Mouse (Mus musculus): ENCODE data around the gene Gpr149. TPM values are rescaled to one million over a fixed set of nuclear protein-coding genes. Genes with fewer than 3 reads are reported as not detected.
A peak's percentile ranks its signal among the peaks of the same experiment; 100 is the strongest.

Gpr149 gene
- polyA plus RNA-seq (2015; fragmentation: Nextera tagmentation; extraction: Ambion mirVana), result 2.8 and 4.2 TPM in 2 replicates

GRCm38 (mm10) chr3:62604973-62605372 is at the start of gene Gpr149:
Gene Gpr149, minus strand, starts transcription at chr3:62605140.
- Histone ChIP-seq H3K9ac (peak within 1 kb of the TSS; percentile 62), H3K4me3 (peak within 1 kb of the TSS; percentile 60), H3K36me3 (replicated peaks) (no peaks in the 10 kb centered on the region), H3K4me1 (peaks cover 6% of the 10 kb centered on the region; the same call in 1 of the 2 replicates), H3K27me3 (replicated peaks) (no peaks in the 10 kb centered on the region), H3K4me2 (peak within 1 kb of the TSS; percentile 95), H3K9me3 (no peaks in the 10 kb centered on the region), H3K27ac (no peak within 1 kb of the TSS)
- WGBS, result 77% methylated on average over 1 of the region's 1 CpGs
- no peak for ATAC-seq (replicated peaks)

DNA sequence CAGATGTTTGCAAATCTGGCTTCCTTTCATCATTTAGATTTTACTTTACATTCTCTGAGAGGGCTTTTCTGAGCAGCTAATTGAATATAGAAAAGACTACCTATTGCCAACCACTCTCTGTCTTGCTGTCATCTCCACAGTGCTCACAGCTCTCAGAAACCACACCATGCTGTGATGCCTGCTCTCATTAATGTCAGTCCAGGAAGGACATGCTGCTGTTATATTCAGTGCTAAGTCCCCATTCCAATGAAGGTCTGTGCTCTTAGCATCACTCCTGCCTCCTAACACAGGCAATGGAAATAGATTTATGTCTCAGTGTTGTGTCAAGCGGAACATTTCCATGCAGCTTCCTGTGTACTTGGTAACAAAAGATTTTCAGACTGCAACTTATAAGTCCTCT is 45.6 kb upstream of the Gpr149 start:
- H3K4me2 ChIP-seq, result no peak overlapping the region
- no peaks in the 10 kb centered on the region for H3K36me3 ChIP-seq (replicated peaks)
- H3K4me1 ChIP-seq, result 0 out of 2 replicates have a peak, but pooled peaks cover 2% of the 10 kb centered on the region
- H3K9ac ChIP-seq, result no peak overlapping the region
- ATAC-seq (replicated peaks), result peak; percentile 63; the same call in 1 of the 2 replicates
- no peak overlapping the region for H3K27ac ChIP-seq
- no peak overlapping the region for H3K4me3 ChIP-seq
- 85% methylated on average over 1 of the region's 1 CpGs for WGBS
- no peaks in the 10 kb centered on the region for H3K27me3 ChIP-seq (replicated peaks)
- H3K9me3 ChIP-seq, result no peaks in the 10 kb centered on the region

GRCm38 (mm10) chr3:62610861-62611260 is 5.9 kb upstream of the Gpr149 start:
- Histone ChIP-seq H3K4me2 (no peak overlapping the region), H3K4me1 (no peaks in the 10 kb centered on the region), H3K9me3 (no peaks in the 10 kb centered on the region), H3K27me3 (replicated peaks) (no peaks in the 10 kb centered on the region), H3K9ac (no peak overlapping the region), H3K4me3 (no peak overlapping the region), H3K27ac (no peak overlapping the region), H3K36me3 (replicated peaks) (no peaks in the 10 kb centered on the region)
- ATAC-seq (replicated peaks), result no peak
- 66% methylated on average over 3 of the region's 3 CpGs for WGBS

DNA sequence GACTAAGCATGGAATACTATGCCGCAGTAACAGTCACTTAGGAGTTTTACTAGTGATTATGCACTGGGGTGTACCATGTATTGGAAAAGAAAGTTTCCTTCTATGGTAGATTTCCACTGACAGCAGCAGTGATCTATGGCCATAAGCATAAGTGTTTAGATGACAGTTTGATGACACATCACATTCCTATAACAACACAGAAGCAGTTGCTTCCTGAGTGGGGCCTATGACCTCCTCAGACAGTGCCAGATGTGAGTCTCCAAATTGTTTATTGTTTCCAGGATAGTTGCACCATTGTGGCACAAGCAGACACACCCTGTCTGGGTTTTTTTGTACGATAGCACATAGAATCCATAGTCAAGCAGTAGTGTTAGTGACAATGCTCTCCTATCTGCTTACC is 991 bp upstream of the Gpr149 start:
- Histone ChIP-seq H3K4me1 (peaks cover 6% of the 10 kb centered on the region; the same call in 1 of the 2 replicates), H3K36me3 (replicated peaks) (no peaks in the 10 kb centered on the region), H3K27ac (no peak overlapping the region), H3K4me3 (no peak overlapping the region), H3K9ac (no peak overlapping the region), H3K27me3 (replicated peaks) (no peaks in the 10 kb centered on the region), H3K9me3 (no peaks in the 10 kb centered on the region), H3K4me2 (no peak overlapping the region)
- ATAC-seq (replicated peaks), result no peak
- 84% methylated on average over 2 of the region's 2 CpGs for WGBS

DNA sequence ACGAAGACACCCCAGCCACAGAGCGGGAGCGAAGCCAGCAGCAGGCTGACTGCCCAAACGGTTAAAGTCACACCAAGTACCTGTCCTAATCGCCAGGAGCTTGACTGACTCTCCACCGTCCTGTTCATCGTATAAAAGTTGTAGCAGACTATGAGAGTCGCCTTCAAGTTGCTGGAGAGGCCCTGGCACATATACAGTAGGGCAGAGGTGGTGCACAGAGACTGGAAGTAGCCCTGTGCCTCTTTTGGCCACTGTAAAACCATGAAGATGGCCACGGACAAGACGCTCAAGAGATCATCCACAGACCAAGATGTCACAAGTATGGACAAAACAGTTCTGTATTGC is 921 bp downstream of the Gpr149 start:
- Histone ChIP-seq H3K4me3 (peak overlapping the region; percentile 60), H3K4me2 (peak overlapping the region; percentile 95), H3K36me3 (replicated peaks) (no peaks in the 10 kb centered on the region), H3K4me1 (peaks cover 6% of the 10 kb centered on the region; the same call in 1 of the 2 replicates), H3K27ac (no peak overlapping the region), H3K9me3 (no peaks in the 10 kb centered on the region), H3K27me3 (replicated peaks) (no peaks in the 10 kb centered on the region), H3K9ac (peak overlapping the region; percentile 62)
- 20% methylated on average over 10 of the region's 10 CpGs for WGBS
- peak; percentile 74 for ATAC-seq (replicated peaks)

DNA sequence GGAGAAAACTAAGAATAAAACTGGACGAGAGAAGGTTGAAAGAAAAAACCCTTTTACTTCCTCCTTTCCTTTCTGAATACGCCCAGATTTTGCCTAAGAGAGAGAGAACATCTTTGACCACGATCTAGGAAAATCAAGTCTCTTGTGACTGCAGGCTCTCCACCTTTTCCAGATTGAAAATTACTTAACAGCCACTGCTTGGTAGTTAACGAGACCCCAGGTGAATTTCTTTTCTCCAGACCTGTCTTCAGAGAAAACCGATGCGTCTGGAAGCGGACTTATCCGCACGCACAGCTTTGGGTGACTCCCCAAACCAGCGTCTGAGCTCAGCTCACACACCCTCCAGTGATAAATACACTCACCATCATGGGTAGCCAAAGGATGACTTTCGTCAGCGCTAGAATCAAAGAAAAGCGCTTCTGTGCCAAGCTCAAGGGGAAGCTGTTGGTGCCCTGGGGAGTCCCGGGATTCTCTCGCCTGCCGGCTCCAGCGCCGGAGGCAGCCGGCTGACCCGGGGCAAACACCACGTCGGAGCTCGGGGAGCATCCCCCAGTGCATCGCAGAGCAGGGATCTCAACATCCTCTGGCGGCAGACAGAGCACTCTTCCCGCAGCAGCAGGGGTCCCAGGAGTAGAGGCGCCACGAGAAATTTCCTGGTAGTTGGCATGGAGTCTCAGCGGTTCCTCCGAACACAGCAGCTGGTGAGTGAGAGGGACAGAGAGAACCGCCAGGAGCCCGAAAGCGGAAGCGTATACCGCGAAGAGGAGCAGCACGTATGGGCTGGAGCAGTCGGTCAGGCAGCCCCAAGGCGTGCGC is 1.5 kb downstream of the Gpr149 start:
- Histone ChIP-seq H3K36me3 (replicated peaks) (no peaks in the 10 kb centered on the region), H3K27ac (peak overlapping the region; percentile 39; the same call in 1 of the 2 replicates), H3K9ac (peak overlapping the region; percentile 62), H3K9me3 (no peaks in the 10 kb centered on the region), H3K4me3 (peak overlapping the region; percentile 60), H3K4me1 (peaks cover 6% of the 10 kb centered on the region; the same call in 1 of the 2 replicates), H3K4me2 (peak overlapping the region; percentile 95), H3K27me3 (replicated peaks) (no peaks in the 10 kb centered on the region)
- ATAC-seq (replicated peaks), result peak; percentile 94
- 1% methylated on average over 40 of the region's 40 CpGs for WGBS

DNA sequence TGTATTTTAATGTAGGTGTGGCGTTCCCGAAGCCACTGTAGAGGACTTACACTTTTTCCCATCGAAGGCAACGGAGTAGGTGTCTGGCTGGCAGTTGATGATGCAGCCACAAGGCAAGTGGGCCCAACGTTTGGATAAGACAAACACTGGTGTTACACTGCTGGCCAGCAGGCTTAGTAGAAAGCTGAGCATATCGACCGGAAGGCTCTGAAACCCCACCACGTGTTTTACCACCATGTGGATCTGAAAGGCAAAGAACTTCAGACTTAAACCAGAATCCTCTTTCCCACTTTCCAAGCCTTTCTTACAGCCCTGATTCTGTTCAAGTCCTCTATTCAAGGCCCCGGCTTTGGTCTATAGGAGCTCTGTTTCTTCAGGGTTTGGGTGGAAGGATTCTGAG is 2.5 kb downstream of the Gpr149 start:
- ATAC-seq (replicated peaks), result no peak
- Histone ChIP-seq H3K27ac (no peak overlapping the region), H3K4me2 (peak overlapping the region; percentile 95), H3K36me3 (replicated peaks) (no peaks in the 10 kb centered on the region), H3K9me3 (no peaks in the 10 kb centered on the region), H3K4me3 (peak overlapping the region; percentile 60; the same call in 1 of the 2 replicates), H3K27me3 (replicated peaks) (no peaks in the 10 kb centered on the region), H3K9ac (no peak overlapping the region), H3K4me1 (peaks cover 6% of the 10 kb centered on the region; the same call in 1 of the 2 replicates)
- 77% methylated on average over 9 of the region's 9 CpGs for WGBS

DNA sequence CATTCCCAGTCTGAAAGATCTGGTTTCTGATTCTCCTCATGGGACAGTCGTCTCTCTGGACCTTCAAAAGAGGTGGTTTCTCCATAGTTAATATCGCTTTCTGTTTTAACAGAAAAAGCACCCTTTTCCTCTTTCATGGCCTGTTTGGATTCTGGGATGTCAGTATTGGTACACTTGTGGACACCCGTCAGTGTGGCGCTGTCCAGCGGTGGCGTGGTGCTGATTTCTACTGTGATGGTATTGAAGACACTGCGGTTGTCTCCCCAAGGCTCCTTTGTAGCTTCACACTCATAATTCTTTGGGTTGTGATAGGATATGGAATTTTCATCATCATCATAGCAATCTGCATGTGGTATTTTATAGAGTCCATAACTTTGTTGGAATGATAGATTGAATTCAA is 10.1 kb downstream of the Gpr149 start:
- H3K36me3 ChIP-seq (replicated peaks), result no peaks in the 10 kb centered on the region
- ATAC-seq (replicated peaks), result no peak
- H3K27me3 ChIP-seq (replicated peaks), result no peaks in the 10 kb centered on the region
- H3K4me3 ChIP-seq, result no peak overlapping the region
- no peaks in the 10 kb centered on the region for H3K4me1 ChIP-seq
- H3K27ac ChIP-seq, result no peak overlapping the region
- H3K9me3 ChIP-seq, result no peaks in the 10 kb centered on the region
- no peak overlapping the region for H3K9ac ChIP-seq
- 27% methylated on average over 7 of the region's 7 CpGs for WGBS
- H3K4me2 ChIP-seq, result no peak overlapping the region

DNA sequence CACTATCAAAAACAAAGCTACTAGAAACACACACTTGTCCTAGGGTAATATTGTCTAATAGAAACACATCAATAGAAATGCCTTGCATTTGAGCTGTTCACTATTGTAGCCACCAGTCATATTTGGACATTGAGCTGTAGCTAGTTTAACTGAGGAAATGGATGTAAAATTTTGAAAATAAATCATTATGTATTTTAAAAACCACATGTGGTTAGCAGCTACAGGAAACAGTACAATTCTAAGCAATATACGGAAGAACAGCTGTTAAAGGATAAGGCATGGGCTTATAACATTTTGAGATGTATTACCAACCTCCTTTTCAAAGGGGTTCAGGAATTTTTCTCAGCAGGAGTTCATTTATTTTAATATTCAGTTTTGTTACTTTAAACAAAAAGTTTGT is 19.9 kb downstream of the Gpr149 start:
- no peaks in the 10 kb centered on the region for H3K36me3 ChIP-seq (replicated peaks)
- H3K9ac ChIP-seq, result no peak overlapping the region
- H3K27me3 ChIP-seq (replicated peaks), result no peaks in the 10 kb centered on the region
- no peak overlapping the region for H3K4me2 ChIP-seq
- WGBS, result 90% methylated on average over 1 of the region's 1 CpGs
- H3K4me3 ChIP-seq, result no peak overlapping the region
- no peaks in the 10 kb centered on the region for H3K4me1 ChIP-seq
- H3K27ac ChIP-seq, result no peak overlapping the region
- no peak for ATAC-seq (replicated peaks)
- no peaks in the 10 kb centered on the region for H3K9me3 ChIP-seq

- H3K9me3 ChIP-seq, result no peaks in the 10 kb centered on the region
- no peaks in the 10 kb centered on the region for H3K4me1 ChIP-seq
- no peak overlapping the region for H3K4me3 ChIP-seq
- no peak overlapping the region for H3K4me2 ChIP-seq
- ATAC-seq (replicated peaks), result peak; percentile 63; the same call in 1 of the 2 replicates
- H3K27me3 ChIP-seq (replicated peaks), result no peaks in the 10 kb centered on the region
- 72% methylated on average over 5 of the region's 5 CpGs for WGBS
- no peak overlapping the region for H3K9ac ChIP-seq
- no peaks in the 10 kb centered on the region for H3K36me3 ChIP-seq (replicated peaks)
- no peak overlapping the region for H3K27ac ChIP-seq
Measured at GRCm38 (mm10) chr3:62527593-62527992, 77.3 kb downstream of the Gpr149 start.

DNA sequence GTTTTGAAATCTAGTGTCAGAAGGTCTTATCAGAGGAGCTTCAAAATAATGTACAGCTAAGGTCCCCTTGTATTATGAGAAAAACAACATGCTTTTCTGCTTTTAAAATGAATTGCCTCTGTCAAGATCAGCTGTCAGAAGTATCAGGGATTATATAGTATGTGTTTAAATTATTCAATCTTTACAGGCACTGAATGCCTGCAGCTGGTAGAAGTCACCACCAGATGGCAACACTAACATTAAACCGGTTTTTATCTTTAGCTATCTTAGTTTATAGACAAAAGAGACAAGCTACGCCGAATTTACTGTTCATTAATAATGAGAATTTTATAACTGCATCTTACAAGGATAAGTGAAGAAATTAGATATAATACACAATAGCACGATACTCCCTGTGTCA is 77.8 kb downstream of the Gpr149 start:
- Histone ChIP-seq H3K9ac (no peak overlapping the region), H3K36me3 (replicated peaks) (no peaks in the 10 kb centered on the region), H3K27ac (no peak overlapping the region), H3K4me1 (no peaks in the 10 kb centered on the region), H3K27me3 (replicated peaks) (no peaks in the 10 kb centered on the region), H3K9me3 (no peaks in the 10 kb centered on the region), H3K4me2 (no peak overlapping the region), H3K4me3 (no peak overlapping the region)
- WGBS, result 38% methylated on average over 4 of the region's 4 CpGs
- ATAC-seq (replicated peaks), result peak; percentile 84

DNA sequence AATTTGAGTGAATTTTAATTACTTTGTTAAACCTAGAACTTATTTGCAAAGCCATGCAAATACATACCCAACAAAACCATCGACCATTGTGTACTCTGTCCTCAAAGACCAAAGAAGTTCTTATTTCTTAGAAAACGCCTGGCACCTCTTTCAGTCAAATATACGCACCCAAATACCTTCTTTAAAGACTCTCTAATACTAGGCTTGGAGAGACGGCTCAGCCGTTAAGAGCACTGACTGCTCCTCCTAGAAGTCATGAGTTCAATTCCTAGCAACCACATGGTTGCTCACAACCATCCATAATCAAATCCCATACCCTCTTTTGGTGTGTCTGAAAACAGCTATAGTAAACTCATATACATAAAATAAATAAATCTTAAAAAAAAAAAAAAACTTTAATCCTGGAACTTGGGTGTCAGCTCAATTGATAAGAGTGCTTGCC is 97.7 kb downstream of the Gpr149 start:
- Histone ChIP-seq H3K4me1 (peaks cover 20% of the 10 kb centered on the region), H3K9ac (no peak overlapping the region), H3K9me3 (no peaks in the 10 kb centered on the region), H3K4me2 (peak overlapping the region; percentile 69), H3K27ac (no peak overlapping the region), H3K4me3 (peak overlapping the region; percentile 76), H3K36me3 (replicated peaks) (no peaks in the 10 kb centered on the region), H3K27me3 (replicated peaks) (no peaks in the 10 kb centered on the region)
- ATAC-seq (replicated peaks), result peak; percentile 41
- WGBS, result 44% methylated on average over 5 of the region's 5 CpGs

All from midbrain, embryonic 15.5 days (tissue).